Mouse (Mus musculus): ENCODE results near the gene Ptprn. TPM values are rescaled to one million over a fixed set of nuclear protein-coding genes. Genes with fewer than 3 reads are reported as not detected.

Gene Ptprn
- polyA plus RNA-seq, 1 experiment from 2014 or later = 0.92 TPM

DNA sequence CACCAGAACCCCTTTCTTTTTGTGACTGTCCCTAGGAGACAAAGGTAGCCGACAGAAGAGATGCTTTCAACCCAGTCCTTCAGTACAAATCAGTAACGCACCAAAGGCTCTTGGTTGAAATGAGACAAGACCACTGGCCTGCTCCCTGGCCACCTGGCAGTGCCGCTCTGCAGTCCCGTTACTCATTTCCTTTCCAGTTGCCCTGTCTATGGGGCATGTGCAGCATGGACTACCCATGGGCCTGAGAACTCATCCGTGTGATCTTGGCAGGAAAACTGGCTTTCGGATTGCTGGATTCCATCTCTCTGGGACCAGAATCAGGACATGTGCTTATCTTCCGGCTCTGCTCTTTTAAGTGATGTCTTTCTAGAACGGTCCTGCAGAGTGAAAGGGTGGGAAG, 27.0 kb upstream of the Ptprn start:
- no peaks in the 10 kb centered on the region for H3K9me3 ChIP-seq (ENCODE audit: low read length)
- DNase-seq (ENCODE audit: low spot score) = no peak
- no peak overlapping the region for H3K27ac ChIP-seq (ENCODE audit: low read length)
- no peak overlapping the region for H3K4me2 ChIP-seq (replicated peaks; ENCODE audit: low read depth, low read length)
- H3K4me3 ChIP-seq (ENCODE audit: low read depth, low read length) = no peak overlapping the region
- TF ChIP-seq CTCF (IDR thresholded peaks at IDR 0.05) (no peak), EP300 (IDR thresholded peaks at IDR 0.05) (no peak)
- no peaks in the 10 kb centered on the region for H3K4me1 ChIP-seq (ENCODE audit: insufficient read depth, low read depth, low read length)
- H3K9ac ChIP-seq (replicated peaks; ENCODE audit: low read depth) = no peak overlapping the region
- H3K36me3 ChIP-seq (ENCODE audit: insufficient read depth, low read length) = no peaks in the 10 kb centered on the region
- ATAC-seq = no peak
- H3K27me3 ChIP-seq (replicated peaks; ENCODE audit: insufficient read depth, low read length) = no peaks in the 10 kb centered on the region
- WGBS = 83% methylated on average over 8 of the region's 8 CpGs

DNA sequence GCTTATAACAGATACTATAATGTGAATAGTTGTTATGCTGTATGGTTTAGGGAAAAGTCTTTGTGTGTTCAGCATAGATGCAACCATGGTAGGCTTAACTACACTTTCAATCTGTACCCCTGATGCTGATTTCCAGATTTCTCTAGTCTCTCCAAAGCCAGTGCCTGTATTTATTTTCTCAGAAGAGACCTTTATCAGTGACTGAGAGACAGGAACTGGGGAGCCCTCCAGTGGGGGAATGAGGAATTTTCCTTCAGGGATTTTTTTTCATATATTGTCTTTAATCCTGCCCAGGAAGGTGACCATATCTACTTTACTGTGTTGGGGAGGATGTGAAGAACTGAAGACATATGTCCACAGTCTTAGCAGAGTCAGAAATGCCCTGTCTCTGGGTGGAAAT, 26.3 kb upstream of the Ptprn start:
- no peak for ATAC-seq
- peak; percentile 52 for TF ChIP-seq CTCF (IDR thresholded peaks at IDR 0.05)
- no peak for TF ChIP-seq EP300 (IDR thresholded peaks at IDR 0.05)
- DNase-seq (ENCODE audit: low spot score) = peak; percentile 27
- no peaks in the 10 kb centered on the region for H3K27me3 ChIP-seq (replicated peaks; ENCODE audit: insufficient read depth, low read length)
- H3K4me2 ChIP-seq (replicated peaks; ENCODE audit: low read depth, low read length) = no peak overlapping the region
- H3K36me3 ChIP-seq (ENCODE audit: insufficient read depth, low read length) = no peaks in the 10 kb centered on the region
- H3K27ac ChIP-seq (ENCODE audit: low read length) = no peak overlapping the region
- no peak overlapping the region for H3K4me3 ChIP-seq (ENCODE audit: low read depth, low read length)
- no peaks in the 10 kb centered on the region for H3K9me3 ChIP-seq (ENCODE audit: low read length)
- H3K9ac ChIP-seq (replicated peaks; ENCODE audit: low read depth) = no peak overlapping the region
- H3K4me1 ChIP-seq (ENCODE audit: insufficient read depth, low read depth, low read length) = no peaks in the 10 kb centered on the region

DNA sequence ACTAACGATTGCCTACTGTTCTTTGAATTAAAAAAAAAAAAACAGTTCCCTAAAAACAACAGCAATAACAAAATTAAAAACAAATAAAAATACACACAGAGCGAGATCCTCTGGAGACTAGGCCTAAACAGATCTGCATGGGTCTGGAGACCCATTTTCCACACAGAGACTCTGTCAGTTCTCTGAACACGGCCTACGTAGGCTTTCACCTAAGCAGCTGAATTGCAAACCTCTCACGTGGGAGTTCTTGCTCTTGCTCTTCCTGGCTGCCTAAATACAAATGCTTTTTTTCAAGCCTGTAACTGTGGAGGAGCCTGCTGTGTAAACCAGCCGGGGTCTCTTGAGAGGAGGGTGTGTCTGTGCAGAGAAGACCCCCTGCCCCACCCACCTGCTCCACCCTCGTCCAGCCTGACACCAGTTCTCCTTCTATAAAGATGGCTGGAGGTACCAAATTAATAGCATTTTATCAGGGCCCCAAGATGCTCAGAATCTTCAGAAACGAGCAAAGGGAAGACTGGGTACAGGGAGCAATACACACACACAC, 25.7 kb upstream of the Ptprn start:
- 50% methylated on average over 8 of the region's 8 CpGs for WGBS
- no peaks in the 10 kb centered on the region for H3K27me3 ChIP-seq (replicated peaks; ENCODE audit: insufficient read depth, low read length)
- H3K36me3 ChIP-seq (ENCODE audit: insufficient read depth, low read length) = no peaks in the 10 kb centered on the region
- TF ChIP-seq EP300 (IDR thresholded peaks at IDR 0.05) (no peak), CTCF (IDR thresholded peaks at IDR 0.05) (no peak)
- no peak overlapping the region for H3K4me3 ChIP-seq (ENCODE audit: low read depth, low read length)
- H3K9me3 ChIP-seq (ENCODE audit: low read length) = no peaks in the 10 kb centered on the region
- H3K4me1 ChIP-seq (ENCODE audit: insufficient read depth, low read depth, low read length) = no peaks in the 10 kb centered on the region
- H3K4me2 ChIP-seq (replicated peaks; ENCODE audit: low read depth, low read length) = no peak overlapping the region
- H3K27ac ChIP-seq (ENCODE audit: low read length) = no peak overlapping the region
- H3K9ac ChIP-seq (replicated peaks; ENCODE audit: low read depth) = no peak overlapping the region
- no peak for ATAC-seq
- DNase-seq (ENCODE audit: low spot score) = no peak

DNA sequence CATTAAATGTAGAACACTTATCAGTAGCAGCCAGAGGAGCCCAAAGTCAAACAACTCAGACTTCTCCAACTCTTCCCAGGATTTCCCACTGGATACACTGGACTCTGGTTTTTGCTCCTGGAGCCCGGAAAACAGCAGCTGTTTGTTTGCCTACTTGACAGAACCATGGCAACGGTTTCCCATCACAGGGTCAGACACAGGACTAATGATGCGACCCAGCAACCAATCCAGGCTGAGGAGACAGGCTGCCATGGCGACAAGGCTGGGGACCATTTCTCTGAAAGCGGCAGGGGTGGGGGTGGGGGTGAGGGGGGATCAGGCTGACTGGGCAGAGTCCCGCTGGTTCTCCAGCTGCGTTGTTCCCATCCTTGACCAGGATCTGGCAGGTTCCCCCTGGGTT, 25.1 kb upstream of the Ptprn start:
- no peak for ATAC-seq
- WGBS = 14% methylated on average over 7 of the region's 7 CpGs

DNA sequence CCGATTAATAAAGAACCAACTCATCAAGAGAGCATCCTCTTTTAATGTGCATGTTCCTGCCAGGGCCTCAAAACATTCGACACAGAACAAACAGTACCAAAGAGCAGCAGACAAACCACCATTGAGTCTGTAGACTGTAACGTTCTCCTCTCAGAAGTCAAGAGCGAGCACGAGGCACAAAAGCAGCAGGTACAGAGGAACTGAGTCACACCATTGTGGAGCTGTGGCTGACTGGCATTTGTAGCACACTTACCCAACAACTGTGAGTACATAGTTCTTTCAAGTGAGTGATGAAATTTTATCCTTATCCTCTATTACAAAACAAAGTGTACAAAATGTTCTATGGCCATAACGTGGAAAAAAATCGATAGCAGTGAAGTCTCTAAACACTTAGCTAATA, 20.6 kb upstream of the Ptprn start:
- Histone ChIP-seq H3K9ac (replicated peaks; ENCODE audit: low read depth) (no peak overlapping the region), H3K4me2 (replicated peaks; ENCODE audit: low read depth, low read length) (no peak overlapping the region), H3K27ac (ENCODE audit: low read length) (no peak overlapping the region), H3K4me3 (ENCODE audit: low read depth, low read length) (no peak overlapping the region), H3K9me3 (ENCODE audit: low read length) (no peaks in the 10 kb centered on the region), H3K4me1 (ENCODE audit: insufficient read depth, low read depth, low read length) (no peaks in the 10 kb centered on the region), H3K27me3 (replicated peaks; ENCODE audit: insufficient read depth, low read length) (no peaks in the 10 kb centered on the region), H3K36me3 (ENCODE audit: insufficient read depth, low read length) (no peaks in the 10 kb centered on the region)
- ATAC-seq = peak; percentile 62; the same call in 1 of the 2 replicates
- peak; percentile 73 for DNase-seq (ENCODE audit: low spot score)
- WGBS = 68% methylated on average over 7 of the region's 7 CpGs
- TF ChIP-seq EP300 (IDR thresholded peaks at IDR 0.05) = peak; percentile 86
- TF ChIP-seq CTCF (IDR thresholded peaks at IDR 0.05) = no peak

More for the DNA sequence above, 25.1 kb upstream of the Ptprn start:
- Histone ChIP-seq H3K9me3 (ENCODE audit: low read length) (no peaks in the 10 kb centered on the region), H3K9ac (replicated peaks; ENCODE audit: low read depth) (no peak overlapping the region), H3K4me1 (ENCODE audit: insufficient read depth, low read depth, low read length) (no peaks in the 10 kb centered on the region), H3K4me3 (ENCODE audit: low read depth, low read length) (no peak overlapping the region), H3K27me3 (replicated peaks; ENCODE audit: insufficient read depth, low read length) (no peaks in the 10 kb centered on the region), H3K27ac (ENCODE audit: low read length) (no peak overlapping the region), H3K4me2 (replicated peaks; ENCODE audit: low read depth, low read length) (no peak overlapping the region), H3K36me3 (ENCODE audit: insufficient read depth, low read length) (no peaks in the 10 kb centered on the region)
- DNase-seq (ENCODE audit: low spot score) = no peak
- TF ChIP-seq CTCF (IDR thresholded peaks at IDR 0.05) (no peak), EP300 (IDR thresholded peaks at IDR 0.05) (no peak)

DNA sequence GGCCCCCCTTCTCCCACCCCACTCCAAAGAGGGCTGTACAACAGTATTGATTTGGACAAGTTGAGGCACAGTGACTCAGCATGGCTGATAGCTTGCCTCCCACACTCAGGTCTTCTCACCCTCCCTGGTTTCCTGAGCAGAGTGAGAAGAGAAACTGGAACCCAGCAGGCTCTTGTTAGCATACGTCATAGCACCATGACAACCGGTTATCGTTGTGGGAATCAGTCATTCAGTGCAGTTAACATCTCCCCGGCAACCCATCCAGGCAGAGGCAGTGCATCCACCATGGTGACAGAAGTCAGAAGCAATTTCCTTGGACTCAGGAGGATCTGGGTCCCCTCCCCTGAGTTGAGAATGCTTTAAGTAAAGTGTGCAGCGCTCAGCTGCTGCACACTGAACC, 18.7 kb upstream of the Ptprn start:
- Histone ChIP-seq H3K36me3 (ENCODE audit: insufficient read depth, low read length) (no peaks in the 10 kb centered on the region), H3K4me1 (ENCODE audit: insufficient read depth, low read depth, low read length) (no peaks in the 10 kb centered on the region), H3K9me3 (ENCODE audit: low read length) (no peaks in the 10 kb centered on the region), H3K4me2 (replicated peaks; ENCODE audit: low read depth, low read length) (no peak overlapping the region), H3K27me3 (replicated peaks; ENCODE audit: insufficient read depth, low read length) (no peaks in the 10 kb centered on the region), H3K9ac (replicated peaks; ENCODE audit: low read depth) (no peak overlapping the region), H3K27ac (ENCODE audit: low read length) (no peak overlapping the region), H3K4me3 (ENCODE audit: low read depth, low read length) (no peak overlapping the region)
- 73% methylated on average over 5 of the region's 5 CpGs for WGBS
- no peak for ATAC-seq
- TF ChIP-seq EP300 (IDR thresholded peaks at IDR 0.05) (no peak), CTCF (IDR thresholded peaks at IDR 0.05) (no peak)
- DNase-seq (ENCODE audit: low spot score) = no peak

DNA sequence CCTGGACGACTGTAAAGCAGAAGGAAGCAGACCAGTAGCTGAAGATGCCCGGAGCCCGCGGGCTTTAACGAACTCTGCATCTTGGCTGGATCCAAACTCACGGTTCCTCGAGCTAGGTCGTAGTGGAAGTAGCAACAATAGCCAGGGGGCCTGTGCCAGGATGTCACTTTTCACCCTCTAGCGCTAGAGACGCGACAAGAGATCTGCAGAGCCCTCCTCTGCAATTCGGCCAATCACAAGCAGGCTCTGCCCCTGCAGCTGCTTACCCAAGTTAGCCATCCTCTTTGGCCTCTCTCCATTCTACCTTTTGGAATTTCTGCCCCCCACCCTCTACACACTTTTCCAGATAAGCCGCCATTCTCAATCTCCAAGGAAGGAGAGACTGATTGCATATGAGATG, 13.9 kb upstream of the Ptprn start, which contains the start of gene Resp18:
Resp18 (minus strand) TSS at position 188 of the 400 bp plus-strand sequence.
- ATAC-seq = no peak
- H3K36me3 ChIP-seq (ENCODE audit: insufficient read depth, low read length) = no peaks in the 10 kb centered on the region
- TF ChIP-seq CTCF (IDR thresholded peaks at IDR 0.05) (no peak), EP300 (IDR thresholded peaks at IDR 0.05) (no peak)
- H3K27me3 ChIP-seq (replicated peaks; ENCODE audit: insufficient read depth, low read length) = no peaks in the 10 kb centered on the region
- H3K9ac ChIP-seq (replicated peaks; ENCODE audit: low read depth) = no peak within 1 kb of the TSS
- no peaks in the 10 kb centered on the region for H3K9me3 ChIP-seq (ENCODE audit: low read length)
- 6% methylated on average over 13 of the region's 13 CpGs for WGBS
- no peak within 1 kb of the TSS for H3K4me2 ChIP-seq (replicated peaks; ENCODE audit: low read depth, low read length)
- H3K27ac ChIP-seq (ENCODE audit: low read length) = no peak within 1 kb of the TSS
- H3K4me1 ChIP-seq (ENCODE audit: insufficient read depth, low read depth, low read length) = no peaks in the 10 kb centered on the region
- H3K4me3 ChIP-seq (ENCODE audit: low read depth, low read length) = no peak within 1 kb of the TSS
- DNase-seq (ENCODE audit: low spot score) = no peak
